Mouse (Mus musculus): ENCODE data around the gene Ube3b. TPM values are rescaled to one million over a fixed set of nuclear protein-coding genes. Genes with fewer than 3 reads are reported as not detected.

Gene Ube3b
- total and polyA plus RNA-seq, 2 experiments: 15.8 to 52.3 TPM

DNA sequence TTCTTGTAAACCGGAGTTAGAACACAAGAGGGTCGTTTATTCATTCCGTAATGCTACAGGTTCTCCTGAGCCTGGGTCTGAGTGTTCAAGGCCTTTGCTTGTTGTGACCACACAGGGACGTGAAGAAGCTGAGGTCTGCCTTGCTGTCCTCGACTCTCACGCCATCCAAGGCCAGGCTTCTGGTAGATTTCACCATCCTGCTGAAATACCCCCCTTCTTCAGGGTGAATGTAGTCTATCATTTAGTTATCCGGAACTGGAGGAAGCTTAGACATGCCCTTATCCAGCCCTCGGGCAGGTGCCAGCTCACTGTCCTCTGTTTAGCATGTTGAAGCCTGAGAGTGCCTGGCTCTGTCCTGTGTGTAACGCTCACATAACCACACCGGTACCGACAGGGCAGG lies 28.4 kb downstream of the Ube3b start:
- H3K27ac ChIP-seq (replicated peaks; ENCODE audit: insufficient read depth, low read depth, low read length): no peak overlapping the region
- H3K79me2 ChIP-seq (ENCODE audit: control insufficient read depth, insufficient read depth, low read length): no peaks in the 10 kb centered on the region
- H3K4me1 ChIP-seq (ENCODE audit: control insufficient read depth, insufficient read depth, low read length): no peaks in the 10 kb centered on the region
- no peak for DNase-seq (ENCODE audit: extremely low read depth, low read depth, low spot score)
- no peaks in the 10 kb centered on the region for H3K27me3 ChIP-seq (ENCODE audit: control insufficient read depth, insufficient read depth, low read length)
- H3K36me3 ChIP-seq (ENCODE audit: control insufficient read depth, insufficient read depth, low read length): peaks cover 24% of the 10 kb centered on the region
- H3K4me3 ChIP-seq (ENCODE audit: insufficient read depth, low read depth, low read length): no peak overlapping the region
- H3K9ac ChIP-seq (ENCODE audit: low read depth, low read length): no peak overlapping the region
- TF ChIP-seq CTCF (IDR thresholded peaks at IDR 0.05; ENCODE audit: low read depth, low read length): no peak
- no peak for TF ChIP-seq POLR2A (IDR thresholded peaks at IDR 0.05; ENCODE audit: extremely low read depth, insufficient read depth, low read length)
- WGBS: 94% methylated on average over 11 of the region's 11 CpGs

DNA sequence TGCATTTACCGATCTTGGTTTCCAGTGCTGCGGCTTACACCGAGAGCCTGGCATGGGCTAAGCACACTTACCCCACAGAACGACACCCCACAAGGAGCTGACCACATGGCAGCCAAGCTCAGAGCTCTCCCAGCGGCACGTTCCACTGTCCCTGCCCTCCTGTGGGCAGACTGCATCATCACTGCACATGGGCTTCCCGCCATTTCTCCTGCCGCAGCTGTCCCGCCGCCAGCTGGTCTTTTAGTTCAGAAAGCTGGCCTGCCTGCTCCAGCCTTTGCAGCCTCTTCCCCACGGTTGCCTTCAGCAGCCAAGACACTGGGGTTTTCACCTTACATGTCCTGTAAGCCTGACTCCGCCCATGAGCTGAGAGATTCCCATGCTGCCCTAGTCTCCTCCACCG lies 30.0 kb downstream of the Ube3b start:
- H3K27me3 ChIP-seq (ENCODE audit: control insufficient read depth, insufficient read depth, low read length): no peaks in the 10 kb centered on the region
- no peaks in the 10 kb centered on the region for H3K79me2 ChIP-seq (ENCODE audit: control insufficient read depth, insufficient read depth, low read length)
- peaks cover 19% of the 10 kb centered on the region for H3K36me3 ChIP-seq (ENCODE audit: control insufficient read depth, insufficient read depth, low read length)
- WGBS: 95% methylated on average over 13 of the region's 13 CpGs
- no peak for DNase-seq (ENCODE audit: extremely low read depth, low read depth, low spot score)
- no peak overlapping the region for H3K4me3 ChIP-seq (ENCODE audit: insufficient read depth, low read depth, low read length)
- no peak overlapping the region for H3K27ac ChIP-seq (replicated peaks; ENCODE audit: insufficient read depth, low read depth, low read length)
- H3K4me1 ChIP-seq (ENCODE audit: control insufficient read depth, insufficient read depth, low read length): no peaks in the 10 kb centered on the region
- H3K9ac ChIP-seq (ENCODE audit: low read depth, low read length): no peak overlapping the region
- TF ChIP-seq POLR2A (IDR thresholded peaks at IDR 0.05; ENCODE audit: extremely low read depth, insufficient read depth, low read length) (no peak), CTCF (IDR thresholded peaks at IDR 0.05; ENCODE audit: low read depth, low read length) (no peak)

DNA sequence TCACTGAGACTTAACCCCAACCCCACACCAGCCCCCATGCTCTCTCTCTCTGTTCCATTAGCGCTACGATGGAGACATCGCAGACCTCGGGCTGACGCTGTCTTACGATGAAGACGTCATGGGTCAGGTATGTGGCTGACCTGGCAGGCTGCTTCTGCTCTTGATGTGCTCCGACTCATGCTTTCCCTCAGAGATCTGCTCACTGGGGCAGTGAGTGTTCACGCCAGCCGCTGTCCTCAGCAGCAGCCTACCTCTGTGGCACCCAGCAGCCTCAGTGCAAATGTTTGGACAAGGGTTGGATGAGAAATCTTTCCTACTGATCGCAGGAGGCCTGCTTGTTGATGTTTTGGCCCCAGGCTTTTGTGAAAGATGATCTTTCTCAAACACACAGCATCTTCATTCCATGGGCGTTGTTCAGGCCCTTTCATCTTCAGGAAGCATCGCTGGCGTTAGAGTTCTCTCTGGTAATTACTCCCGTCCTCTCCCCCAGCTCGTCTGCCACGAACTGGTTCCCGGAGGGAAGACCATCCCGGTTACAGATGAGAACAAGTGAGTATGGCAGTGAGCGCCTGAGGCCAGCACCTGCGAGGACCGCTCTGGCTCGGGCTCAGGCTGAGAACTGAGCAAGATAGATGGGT lies 32.1 kb downstream of the Ube3b start:
- no peak overlapping the region for H3K9ac ChIP-seq (ENCODE audit: low read depth, low read length)
- H3K79me2 ChIP-seq (ENCODE audit: control insufficient read depth, insufficient read depth, low read length): no peaks in the 10 kb centered on the region
- H3K27me3 ChIP-seq (ENCODE audit: control insufficient read depth, insufficient read depth, low read length): no peaks in the 10 kb centered on the region
- H3K4me3 ChIP-seq (ENCODE audit: insufficient read depth, low read depth, low read length): no peak overlapping the region
- DNase-seq (ENCODE audit: extremely low read depth, low read depth, low spot score): no peak
- no peaks in the 10 kb centered on the region for H3K4me1 ChIP-seq (ENCODE audit: control insufficient read depth, insufficient read depth, low read length)
- H3K36me3 ChIP-seq (ENCODE audit: control insufficient read depth, insufficient read depth, low read length): peaks cover 20% of the 10 kb centered on the region
- 89% methylated on average over 23 of the region's 23 CpGs for WGBS
- TF ChIP-seq CTCF (IDR thresholded peaks at IDR 0.05; ENCODE audit: low read depth, low read length): no peak
- no peak for TF ChIP-seq POLR2A (IDR thresholded peaks at IDR 0.05; ENCODE audit: extremely low read depth, insufficient read depth, low read length)
- no peak overlapping the region for H3K27ac ChIP-seq (replicated peaks; ENCODE audit: insufficient read depth, low read depth, low read length)

DNA sequence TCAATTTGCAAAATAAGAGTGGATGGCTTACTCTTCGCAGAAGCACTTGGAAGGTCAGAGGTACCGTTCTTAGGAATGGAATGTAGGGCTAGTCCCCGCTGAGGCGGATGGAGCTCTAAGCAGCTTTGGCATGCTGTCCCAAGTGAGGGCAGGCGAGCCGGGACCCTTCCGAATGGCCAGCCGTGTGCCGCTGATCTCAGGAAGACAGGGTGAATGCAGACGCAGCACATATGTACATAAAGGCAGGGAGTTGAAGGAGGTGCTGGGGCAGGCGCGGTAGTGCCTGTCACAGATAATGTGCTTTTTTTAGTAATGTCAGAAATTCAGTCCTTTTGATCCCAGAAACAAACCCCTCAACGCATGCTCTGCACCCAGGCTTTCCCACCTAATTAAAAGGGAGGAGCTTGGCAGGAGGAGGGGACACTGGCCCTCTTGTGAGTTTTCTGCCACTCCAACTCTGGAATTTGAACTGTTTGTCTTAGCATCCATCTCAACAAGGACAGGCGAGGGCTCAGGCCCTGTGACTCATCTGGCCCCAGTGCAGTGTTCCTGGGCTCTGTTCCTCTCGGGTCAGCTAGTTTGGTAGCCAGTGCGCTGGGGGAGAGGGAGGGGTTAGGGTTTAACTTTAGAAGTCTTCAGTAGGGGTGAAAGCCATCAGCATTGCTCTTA lies 32.8 kb downstream of the Ube3b start:
- H3K27me3 ChIP-seq (ENCODE audit: control insufficient read depth, insufficient read depth, low read length): no peaks in the 10 kb centered on the region
- no peak for DNase-seq (ENCODE audit: extremely low read depth, low read depth, low spot score)
- H3K79me2 ChIP-seq (ENCODE audit: control insufficient read depth, insufficient read depth, low read length): no peaks in the 10 kb centered on the region
- H3K4me1 ChIP-seq (ENCODE audit: control insufficient read depth, insufficient read depth, low read length): no peaks in the 10 kb centered on the region
- no peak overlapping the region for H3K9ac ChIP-seq (ENCODE audit: low read depth, low read length)
- no peak overlapping the region for H3K4me3 ChIP-seq (ENCODE audit: insufficient read depth, low read depth, low read length)
- H3K27ac ChIP-seq (replicated peaks; ENCODE audit: insufficient read depth, low read depth, low read length): no peak overlapping the region
- peaks cover 16% of the 10 kb centered on the region for H3K36me3 ChIP-seq (ENCODE audit: control insufficient read depth, insufficient read depth, low read length)
- TF ChIP-seq CTCF (IDR thresholded peaks at IDR 0.05; ENCODE audit: low read depth, low read length) (no peak), POLR2A (IDR thresholded peaks at IDR 0.05; ENCODE audit: extremely low read depth, insufficient read depth, low read length) (no peak)
- WGBS: 75% methylated on average over 16 of the region's 16 CpGs

DNA sequence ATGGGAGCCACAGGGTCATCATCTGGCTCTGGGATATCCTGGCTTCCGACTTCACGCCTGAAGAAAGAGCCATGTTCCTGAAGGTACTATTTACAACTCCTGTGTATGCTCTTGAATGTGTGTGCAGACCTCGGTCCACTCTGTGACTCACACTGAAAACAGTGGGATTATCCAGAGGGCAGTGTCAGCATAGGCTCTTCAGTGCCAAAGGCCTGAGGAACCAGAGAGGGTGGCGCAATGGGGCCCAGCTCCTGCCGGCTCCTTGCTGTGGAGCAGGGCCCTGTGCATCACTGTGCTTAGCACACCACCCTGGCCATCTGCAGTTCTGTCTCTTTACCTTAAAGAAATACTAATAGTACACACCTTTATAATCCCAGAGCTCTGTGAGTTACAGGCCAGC lies 35.2 kb downstream of the Ube3b start:
- H3K27ac ChIP-seq (replicated peaks; ENCODE audit: insufficient read depth, low read depth, low read length): no peak overlapping the region
- WGBS: 89% methylated on average over 5 of the region's 5 CpGs
- H3K36me3 ChIP-seq (ENCODE audit: control insufficient read depth, insufficient read depth, low read length): peaks cover 15% of the 10 kb centered on the region
- H3K4me3 ChIP-seq (ENCODE audit: insufficient read depth, low read depth, low read length): no peak overlapping the region
- no peak for DNase-seq (ENCODE audit: extremely low read depth, low read depth, low spot score)
- no peaks in the 10 kb centered on the region for H3K27me3 ChIP-seq (ENCODE audit: control insufficient read depth, insufficient read depth, low read length)
- H3K4me1 ChIP-seq (ENCODE audit: control insufficient read depth, insufficient read depth, low read length): no peaks in the 10 kb centered on the region
- TF ChIP-seq POLR2A (IDR thresholded peaks at IDR 0.05; ENCODE audit: extremely low read depth, insufficient read depth, low read length) (no peak), CTCF (IDR thresholded peaks at IDR 0.05; ENCODE audit: low read depth, low read length) (no peak)
- no peaks in the 10 kb centered on the region for H3K79me2 ChIP-seq (ENCODE audit: control insufficient read depth, insufficient read depth, low read length)
- H3K9ac ChIP-seq (ENCODE audit: low read depth, low read length): no peak overlapping the region

DNA sequence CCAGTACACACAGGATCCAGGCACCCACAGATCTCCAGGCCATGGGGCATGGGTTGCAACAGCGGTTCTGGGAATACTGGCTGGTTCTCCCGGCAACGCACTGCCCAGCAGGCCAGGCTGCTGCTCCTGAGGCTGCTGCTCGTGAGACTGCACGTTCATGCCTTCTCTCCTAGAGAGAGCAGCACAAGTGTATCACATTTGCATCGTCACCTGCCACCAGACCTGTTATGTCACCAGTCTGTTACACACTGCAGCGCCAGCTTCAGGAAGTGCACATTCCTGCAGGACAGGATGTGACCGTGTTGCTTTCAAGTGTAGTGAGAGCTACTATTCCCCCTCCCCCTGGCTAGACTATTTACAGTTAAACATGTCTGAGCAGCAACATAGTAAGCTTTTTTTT lies 36.4 kb downstream of the Ube3b start:
- H3K27ac ChIP-seq (replicated peaks; ENCODE audit: insufficient read depth, low read depth, low read length): no peak overlapping the region
- peaks cover 13% of the 10 kb centered on the region for H3K36me3 ChIP-seq (ENCODE audit: control insufficient read depth, insufficient read depth, low read length)
- TF ChIP-seq CTCF (IDR thresholded peaks at IDR 0.05; ENCODE audit: low read depth, low read length): no peak
- no peak for TF ChIP-seq POLR2A (IDR thresholded peaks at IDR 0.05; ENCODE audit: extremely low read depth, insufficient read depth, low read length)
- no peaks in the 10 kb centered on the region for H3K27me3 ChIP-seq (ENCODE audit: control insufficient read depth, insufficient read depth, low read length)
- peaks cover 8% of the 10 kb centered on the region; the same call in 1 of the 2 replicates for H3K4me1 ChIP-seq (ENCODE audit: control insufficient read depth, insufficient read depth, low read length)
- 67% methylated on average over 8 of the region's 8 CpGs for WGBS
- H3K4me3 ChIP-seq (ENCODE audit: insufficient read depth, low read depth, low read length): no peak overlapping the region
- H3K9ac ChIP-seq (ENCODE audit: low read depth, low read length): no peak overlapping the region
- no peaks in the 10 kb centered on the region for H3K79me2 ChIP-seq (ENCODE audit: control insufficient read depth, insufficient read depth, low read length)
- no peak for DNase-seq (ENCODE audit: extremely low read depth, low read depth, low spot score)
